Mouse (Mus musculus): ENCODE results near the gene Tmem147.

The Tmem147 gene

DNA sequence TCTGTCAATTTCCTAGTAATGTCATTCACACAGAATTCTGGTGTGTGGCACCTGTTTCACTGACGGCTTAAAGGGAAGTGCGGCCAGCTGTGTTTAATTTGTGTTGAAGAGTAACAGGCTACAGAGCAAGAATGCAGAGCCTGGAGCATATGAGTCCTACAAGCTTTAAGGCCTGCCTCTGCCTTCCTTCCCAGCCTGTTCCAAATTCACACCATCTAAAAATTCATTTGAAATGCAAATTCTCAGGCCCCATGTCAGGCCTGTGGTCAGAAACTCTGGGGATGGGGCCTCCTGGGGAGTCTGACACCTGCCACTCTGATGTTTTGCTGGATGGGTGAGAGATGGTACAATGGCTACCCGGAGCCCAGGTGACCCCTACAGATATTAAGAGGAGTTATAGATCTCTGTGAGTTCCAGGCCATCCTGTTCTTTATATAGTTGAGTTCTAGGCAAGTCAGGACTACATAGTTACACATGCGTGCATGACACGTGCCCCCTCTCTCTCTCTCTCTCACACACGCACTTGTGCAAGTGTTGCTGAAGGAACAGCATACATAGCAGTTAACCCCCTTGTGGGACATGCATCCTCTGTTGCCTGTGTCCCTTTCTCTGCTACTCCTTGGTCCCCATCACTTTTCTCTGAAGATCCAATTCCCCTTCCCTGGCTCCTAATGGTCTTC, 5.9 kb downstream of the Tmem147 start:
- DNase-seq, result no peak

DNA sequence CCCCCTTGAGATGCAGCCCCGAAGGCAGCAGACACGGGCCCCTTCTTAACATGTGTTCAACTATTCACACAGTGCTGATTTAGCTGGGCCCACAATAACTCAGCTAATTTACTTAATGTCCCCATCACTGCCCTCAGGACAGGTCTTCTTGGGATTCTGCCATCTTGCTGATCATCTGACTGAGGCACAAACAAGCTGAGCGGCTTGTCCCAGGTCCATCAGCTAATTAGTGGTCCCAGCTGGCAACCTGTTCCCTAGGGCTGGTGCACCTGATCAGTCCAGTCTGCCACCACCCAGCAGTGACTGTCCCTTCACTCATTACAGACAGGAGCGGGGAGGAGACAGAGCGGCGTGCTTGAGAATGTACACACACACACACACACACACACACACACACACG, 8.1 kb downstream of the Tmem147 start:
- no peak for DNase-seq

DNA sequence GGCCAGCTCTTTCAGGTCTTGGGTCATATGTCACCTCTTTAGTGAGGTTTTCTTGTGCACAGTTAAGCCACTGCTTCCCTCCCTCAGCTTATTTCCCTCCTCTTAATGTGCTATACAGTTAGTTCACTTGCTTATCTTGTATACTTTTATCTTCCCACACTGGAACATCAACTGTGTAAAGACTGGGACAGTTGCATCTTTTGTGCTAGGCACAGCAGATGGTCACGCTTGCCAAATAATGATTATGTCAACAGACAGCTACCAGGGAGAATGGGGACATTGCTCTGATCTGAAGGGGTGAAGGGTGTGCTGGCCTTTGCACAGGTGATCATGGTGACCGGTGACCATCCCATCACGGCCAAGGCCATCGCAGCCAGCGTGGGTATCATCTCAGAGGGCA, 9.7 kb downstream of the Tmem147 start:
- no peak for DNase-seq

DNA sequence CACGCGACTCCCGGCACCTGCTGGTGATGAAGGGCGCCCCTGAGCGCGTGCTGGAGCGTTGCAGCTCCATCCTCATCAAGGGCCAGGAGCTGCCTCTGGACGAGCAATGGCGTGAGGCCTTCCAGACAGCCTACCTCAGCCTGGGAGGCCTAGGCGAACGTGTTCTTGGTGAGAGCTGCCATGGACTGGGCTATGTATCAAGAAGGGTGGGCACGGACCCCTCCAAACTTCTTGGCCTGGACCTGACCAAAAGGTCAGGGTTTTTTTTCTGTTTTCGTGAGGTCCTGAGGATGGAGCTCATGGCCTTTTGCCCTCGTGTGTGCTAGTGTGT, 11.7 kb downstream of the Tmem147 start:
- no peak for DNase-seq

DNA sequence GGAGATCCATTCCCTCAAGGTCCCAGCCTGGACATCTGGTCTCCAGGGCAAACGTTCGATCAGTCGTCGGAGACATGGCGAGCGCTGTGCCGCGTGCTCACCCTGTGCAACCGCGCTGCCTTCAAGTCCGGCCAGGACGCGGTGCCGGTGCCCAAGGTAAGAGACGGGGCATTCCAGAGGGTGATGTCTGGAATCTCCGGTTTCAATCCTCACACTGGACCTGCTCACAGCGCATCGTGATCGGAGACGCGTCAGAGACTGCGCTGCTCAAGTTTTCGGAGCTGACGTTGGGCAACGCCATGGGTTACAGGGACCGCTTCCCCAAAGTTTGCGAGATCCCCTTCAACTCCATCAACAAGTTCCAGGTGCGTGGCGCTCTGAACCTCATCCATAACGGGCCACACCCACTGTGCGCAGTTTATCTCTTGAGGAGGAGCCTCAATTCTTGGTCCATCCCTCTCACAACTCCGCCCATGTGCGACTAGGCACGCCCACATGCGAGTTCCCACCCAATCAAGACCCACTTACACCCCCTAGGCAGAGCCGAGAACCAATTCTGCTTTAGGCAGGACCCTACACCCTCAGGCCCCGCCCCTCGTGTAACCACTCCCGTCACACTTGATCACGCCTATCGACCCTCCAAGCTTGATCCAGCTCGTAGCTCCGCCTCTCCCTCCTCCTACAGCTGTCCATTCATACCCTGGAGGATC, 12.2 kb downstream of the Tmem147 start:
- peak; percentile 97 for DNase-seq

DNA sequence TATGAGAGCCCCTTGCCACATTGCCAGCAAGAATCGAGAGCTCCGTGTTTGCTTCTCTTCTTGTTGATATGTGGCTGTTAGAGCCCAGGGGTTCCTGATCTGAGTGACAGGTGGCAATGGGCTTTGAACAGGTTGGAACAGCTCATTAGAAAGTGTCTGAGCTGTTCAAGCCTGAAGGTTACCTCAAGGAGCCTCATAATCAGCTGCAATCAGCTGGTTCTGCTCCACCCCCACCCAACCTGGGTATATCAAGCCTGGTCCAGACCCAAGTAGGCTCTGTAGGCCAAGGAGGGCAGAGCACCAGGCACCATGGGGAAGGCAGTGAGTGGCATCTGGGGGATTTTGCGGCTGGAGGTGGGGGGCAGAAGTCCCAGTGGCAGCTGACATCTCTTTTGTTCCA, 17.4 kb downstream of the Tmem147 start, which contains the start of gene Atp4a:
Gene Atp4a, plus strand, starts transcription at position 268 of the 400 bp plus-strand sequence.
- DNase-seq, result no peak

DNA sequence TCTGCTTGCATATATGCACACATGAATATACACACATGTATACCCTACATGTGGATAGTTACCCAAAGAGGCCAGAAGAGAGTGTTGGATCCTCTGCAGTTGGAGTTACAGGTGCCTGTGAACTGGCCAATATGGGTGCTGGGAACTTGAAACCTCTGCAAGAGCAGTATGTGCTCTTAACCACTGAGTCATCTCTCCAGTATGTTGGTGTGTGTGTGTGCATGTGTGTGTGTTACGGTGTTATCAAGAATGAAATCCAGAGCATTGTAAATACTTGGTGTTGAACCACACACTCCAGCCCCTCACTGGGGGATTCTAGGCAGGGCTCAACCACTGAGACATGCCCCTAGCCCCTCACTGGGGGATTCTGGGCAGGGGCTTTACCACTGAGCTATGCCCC, 21.9 kb downstream of the Tmem147 start:
- DNase-seq, result no peak

DNA sequence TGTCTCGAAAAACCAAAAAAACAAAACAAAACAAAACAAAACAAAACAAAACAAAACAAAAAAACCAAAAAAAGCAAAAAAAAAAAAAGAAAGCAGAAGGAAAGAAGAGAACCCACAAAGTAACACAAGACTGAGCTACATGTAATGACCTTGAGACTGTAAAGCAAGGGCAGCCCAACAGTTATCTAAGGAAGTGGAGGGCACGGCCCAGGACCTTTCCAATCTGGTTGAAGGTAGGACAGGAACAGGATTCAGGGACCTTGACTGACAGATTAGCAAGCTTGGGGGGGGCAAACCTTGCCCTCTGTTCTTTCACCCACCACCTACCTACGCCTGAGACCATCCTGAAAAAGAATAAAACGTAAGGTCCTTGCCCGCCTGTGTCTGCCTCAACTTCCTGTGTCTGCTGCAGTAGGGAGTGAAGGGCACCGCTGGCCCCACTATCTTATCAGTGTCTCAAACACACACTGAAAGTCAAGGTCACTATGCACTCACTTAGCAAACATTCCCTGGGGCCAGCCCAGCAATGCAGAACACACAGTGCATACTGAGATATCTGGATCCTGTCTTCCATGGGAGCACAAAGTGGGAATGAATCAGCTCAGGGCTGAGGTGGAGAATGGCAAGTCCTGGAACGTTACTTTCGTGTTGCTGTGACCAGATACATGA, 23.0 kb downstream of the Tmem147 start:
- DNase-seq, result peak; percentile 93

DNA sequence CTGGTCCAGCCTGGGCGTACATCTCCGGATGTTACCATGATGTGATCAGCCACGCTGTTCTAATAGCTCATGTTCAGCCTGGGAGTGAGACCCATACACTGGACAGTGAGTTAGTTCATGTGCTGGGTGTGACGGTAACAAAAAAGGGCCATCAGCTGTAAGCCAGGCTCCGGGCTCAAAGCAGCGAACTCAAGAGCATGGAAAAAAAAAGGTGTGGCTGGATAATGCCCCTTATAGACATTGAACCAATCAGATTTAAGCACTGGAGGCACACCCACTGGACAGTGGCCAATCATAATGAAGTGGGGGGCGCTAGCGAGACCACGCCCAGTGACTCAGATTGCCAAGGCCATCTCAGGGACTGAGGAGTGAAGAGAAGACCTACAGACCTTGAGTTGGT, 30.8 kb downstream of the Tmem147 start, which contains the start of gene 2200002J24Rik:
Gene 2200002J24Rik, plus strand, starts transcription at position 338 of the 400 bp plus-strand sequence.
- DNase-seq, result no peak

DNA sequence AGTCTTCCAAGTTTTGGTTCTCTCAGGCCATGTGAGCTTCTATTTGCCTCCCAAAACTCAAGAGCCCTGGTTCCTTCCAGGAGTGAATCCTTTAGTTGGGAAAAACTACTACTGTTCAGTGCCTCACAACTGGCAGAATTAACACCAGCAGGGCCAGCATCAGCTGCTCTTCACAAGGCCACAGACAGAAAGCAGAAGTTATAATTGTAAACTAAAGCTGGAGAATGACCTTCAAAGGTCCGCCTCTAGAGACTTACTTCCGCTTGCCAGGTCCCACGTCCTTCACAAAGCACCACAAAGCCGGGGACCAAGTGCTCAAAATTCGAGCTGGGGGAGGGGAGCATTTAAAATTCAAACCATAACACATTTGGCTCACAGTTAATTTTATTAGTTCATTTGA, 31.2 kb downstream of the Tmem147 start:
- no peak for DNase-seq

DNA sequence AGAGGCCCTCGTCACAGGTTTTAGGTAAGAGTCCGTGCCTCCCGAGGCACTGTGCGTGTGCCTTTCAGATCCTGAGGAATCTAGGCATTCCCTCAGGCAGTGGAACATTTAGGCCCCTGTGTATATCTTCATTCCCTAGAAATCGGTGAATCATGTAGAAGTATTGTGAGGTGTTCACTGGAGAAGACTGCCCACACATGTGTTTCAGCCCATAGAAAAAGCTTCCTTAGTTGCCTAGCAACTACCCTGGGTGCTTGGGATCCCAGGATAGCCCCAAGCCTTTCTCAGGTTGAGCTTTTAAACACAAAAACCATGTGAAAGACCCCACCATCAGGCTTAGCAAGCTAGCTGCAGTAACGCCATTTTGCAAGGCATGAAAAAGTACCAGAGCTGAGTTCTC, 41.0 kb downstream of the Tmem147 start:
- no peak for DNase-seq

DNA sequence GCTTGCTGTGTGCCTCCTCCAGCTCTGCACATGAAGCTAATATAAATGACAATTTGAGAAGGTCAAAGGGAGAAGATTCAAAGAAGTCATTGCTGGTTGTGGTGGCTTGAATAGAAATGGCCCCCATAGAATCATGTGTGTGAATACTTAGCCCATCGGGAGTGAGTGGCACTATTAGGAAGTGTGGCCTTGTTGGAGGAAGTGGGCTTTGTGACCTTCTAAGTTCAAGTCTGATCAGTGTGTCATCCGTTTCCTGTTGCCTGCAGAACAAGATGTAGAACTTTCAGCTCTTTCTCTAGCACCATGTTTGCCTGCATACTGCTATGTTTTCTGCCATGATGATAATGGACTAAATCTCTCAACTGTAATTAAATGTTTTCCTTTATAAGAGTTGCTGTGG, 45.9 kb downstream of the Tmem147 start:
- DNase-seq, result no peak

DNA sequence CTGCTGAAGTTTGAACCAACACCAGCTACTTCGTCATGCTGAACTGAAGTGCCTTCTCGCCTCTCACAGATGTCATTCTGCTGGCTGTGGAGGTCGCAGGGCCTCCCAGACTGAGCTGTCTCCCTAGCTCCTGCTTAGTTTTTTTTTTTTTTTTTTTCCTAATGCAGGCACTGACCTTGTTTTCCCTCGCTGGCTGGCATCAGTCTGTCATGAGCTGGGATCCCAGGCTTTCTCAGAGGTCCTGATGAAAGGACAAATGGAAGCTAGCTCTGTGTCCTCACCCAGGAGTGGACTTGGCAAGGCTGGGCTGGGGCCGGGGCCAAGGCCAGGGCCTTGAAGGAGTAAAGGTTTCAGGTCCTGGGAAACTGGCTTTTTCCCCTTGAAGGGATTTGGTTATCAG, 47.4 kb downstream of the Tmem147 start:
- DNase-seq, result peak; percentile 94

DNA sequence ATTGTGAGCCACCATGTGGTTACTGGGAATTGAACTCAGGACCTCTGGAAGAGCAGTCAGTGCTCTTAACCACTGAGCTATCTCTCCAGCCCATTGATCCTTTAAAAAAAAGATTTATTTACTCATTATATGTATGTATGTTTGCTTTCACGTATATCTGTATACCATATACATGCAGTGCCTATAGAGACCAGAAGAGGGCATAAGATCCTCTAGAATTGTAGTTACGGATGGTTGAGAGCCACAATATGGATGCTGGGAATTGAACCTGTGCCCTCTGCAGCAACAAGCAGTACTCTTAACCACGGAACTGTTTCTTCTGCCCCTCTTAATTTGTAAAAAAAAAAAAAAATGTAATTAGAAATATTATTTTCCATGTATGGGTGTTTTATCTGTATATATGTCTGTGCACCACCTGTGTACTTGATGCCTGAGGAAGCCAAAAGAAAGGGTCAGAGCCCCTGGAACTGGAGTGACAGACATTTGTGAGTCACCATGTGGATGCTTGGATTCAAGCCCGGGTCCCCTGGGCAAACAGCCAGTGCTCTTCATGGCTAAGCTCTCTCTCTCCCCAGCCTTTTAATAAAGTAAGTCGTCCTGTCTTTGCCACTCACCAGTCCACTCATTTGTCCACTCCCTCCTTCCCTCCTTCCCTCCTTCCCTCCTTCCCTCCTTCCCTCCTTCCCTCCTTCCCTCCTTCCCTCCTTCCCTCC, 50.9 kb downstream of the Tmem147 start:
- peak; percentile 93 for DNase-seq

Measured in heart, adult 11 months (tissue).